Mouse (Mus musculus): ENCODE data around the gene Edem3. TPM values are rescaled to one million over a fixed set of nuclear protein-coding genes. Genes with fewer than 3 reads are reported as not detected.

Edem3 gene
- polyA plus RNA-seq (2015; fragmentation: Nextera tagmentation; extraction: Ambion mirVana) = 5.7 and 6.0 TPM in 2 replicates

DNA sequence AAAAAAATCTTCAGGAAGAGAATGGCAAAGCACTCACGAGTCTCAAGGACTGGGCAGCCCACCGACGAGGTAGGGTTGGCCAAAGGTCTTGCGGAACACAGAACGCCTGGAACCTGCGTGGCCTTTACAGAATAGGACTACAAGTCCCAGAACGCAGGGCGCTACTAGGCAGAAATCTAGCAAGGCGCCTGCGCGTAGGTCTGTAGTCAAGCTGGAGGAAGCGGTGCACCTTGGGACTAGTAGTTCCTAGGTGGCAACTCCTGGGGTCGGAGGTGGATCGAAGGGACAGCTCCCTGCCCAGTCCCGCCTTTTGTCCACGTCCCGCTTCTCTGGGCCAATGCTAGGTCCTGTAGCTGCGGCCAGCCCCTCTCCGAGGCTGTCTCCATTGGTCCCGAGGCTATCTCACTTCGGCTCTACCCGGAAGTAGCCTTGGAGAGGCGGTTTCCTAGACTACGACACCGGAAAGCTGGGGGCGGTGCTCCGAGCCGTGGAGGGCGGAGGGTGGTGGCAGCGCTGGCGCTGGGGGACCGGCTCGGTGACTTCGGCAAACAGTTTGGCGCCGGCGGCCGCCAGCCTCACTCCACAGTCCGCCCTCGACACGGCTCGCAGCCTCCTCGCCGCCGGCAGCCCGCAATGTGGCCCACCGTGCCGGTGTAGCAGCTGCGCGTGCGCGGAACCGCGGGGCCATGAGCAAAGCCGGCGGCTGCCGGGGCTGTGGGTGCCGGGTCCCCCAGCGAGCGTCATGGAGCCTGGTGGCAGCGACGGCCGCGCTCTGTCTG is at the start of gene Edem3:
Gene Edem3, plus strand, starts transcription at position 491 of the 779 bp plus-strand sequence.
- H3K4me2 ChIP-seq (ENCODE audit: low read depth, low read length) = peak within 1 kb of the TSS; percentile 97
- H3K27me3 ChIP-seq (ENCODE audit: control insufficient read depth, insufficient read depth, low read depth, low read length) = no peaks in the 10 kb centered on the region
- peak within 1 kb of the TSS; percentile 96 for H3K9ac ChIP-seq (ENCODE audit: low read depth, low read length)
- H3K36me3 ChIP-seq (ENCODE audit: control insufficient read depth, insufficient read depth) = no peaks in the 10 kb centered on the region
- H3K9me3 ChIP-seq (replicated peaks; ENCODE audit: control insufficient read depth, low read length) = no peaks in the 10 kb centered on the region
- H3K27ac ChIP-seq (ENCODE audit: low read length) = peak within 1 kb of the TSS; percentile 88
- WGBS (ENCODE audit: insufficient replicate concordance) = under 1% methylated on average over 62 of the region's 64 CpGs
- H3K4me1 ChIP-seq (ENCODE audit: control insufficient read depth, low read depth, low read length) = peaks cover 28% of the 10 kb centered on the region
- ATAC-seq (ENCODE audit: low read depth) = peak; percentile 97
- peak within 1 kb of the TSS; percentile 98 for H3K4me3 ChIP-seq (ENCODE audit: low read depth, low read length)

DNA sequence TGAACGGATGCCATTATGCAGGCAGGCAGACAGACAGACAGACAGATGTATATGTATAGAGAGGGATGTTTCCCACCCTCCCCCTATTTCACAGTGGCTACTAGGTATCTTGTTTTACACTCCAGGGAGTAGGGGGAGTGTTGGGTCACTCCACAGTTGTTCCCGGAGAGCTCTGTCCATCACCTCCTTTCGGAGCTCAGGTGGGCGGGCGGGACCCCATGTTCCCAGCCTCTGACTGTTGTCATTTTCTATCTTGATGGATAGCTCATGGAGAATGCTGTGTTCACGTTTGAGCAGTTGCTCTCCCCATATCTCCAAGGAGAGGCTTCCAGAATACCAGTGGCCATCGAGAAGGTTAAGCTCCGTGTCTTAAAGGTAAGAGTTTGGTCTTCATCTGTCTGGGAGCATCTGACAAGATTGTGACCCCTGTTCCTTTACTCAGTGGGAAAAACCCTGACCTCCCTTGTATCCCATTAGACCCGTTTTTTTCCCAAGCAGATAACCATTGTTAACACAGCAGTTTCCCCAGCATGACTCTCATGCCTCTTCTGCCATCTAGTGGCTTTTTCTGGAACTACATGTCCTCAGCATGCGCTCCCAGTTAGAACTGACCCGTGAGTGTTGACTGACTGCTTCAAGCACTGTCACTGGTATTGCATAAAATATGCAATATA is 49.3 kb upstream of the Edem3 start:
- no peak overlapping the region for H3K4me3 ChIP-seq (ENCODE audit: low read depth, low read length)
- 39% methylated on average over 11 of the region's 11 CpGs for WGBS (ENCODE audit: insufficient replicate concordance)
- H3K4me2 ChIP-seq (ENCODE audit: low read depth, low read length) = no peak overlapping the region
- no peaks in the 10 kb centered on the region for H3K27me3 ChIP-seq (ENCODE audit: control insufficient read depth, insufficient read depth, low read depth, low read length)
- no peaks in the 10 kb centered on the region for H3K36me3 ChIP-seq (ENCODE audit: control insufficient read depth, insufficient read depth)
- ATAC-seq (ENCODE audit: low read depth) = peak; percentile 42; the same call in 1 of the 2 replicates
- H3K4me1 ChIP-seq (ENCODE audit: control insufficient read depth, low read depth, low read length) = peaks cover 4% of the 10 kb centered on the region; the same call in 1 of the 2 replicates
- H3K9me3 ChIP-seq (replicated peaks; ENCODE audit: control insufficient read depth, low read length) = no peaks in the 10 kb centered on the region
- H3K9ac ChIP-seq (ENCODE audit: low read depth, low read length) = no peak overlapping the region
- no peak overlapping the region for H3K27ac ChIP-seq (ENCODE audit: low read length)

DNA sequence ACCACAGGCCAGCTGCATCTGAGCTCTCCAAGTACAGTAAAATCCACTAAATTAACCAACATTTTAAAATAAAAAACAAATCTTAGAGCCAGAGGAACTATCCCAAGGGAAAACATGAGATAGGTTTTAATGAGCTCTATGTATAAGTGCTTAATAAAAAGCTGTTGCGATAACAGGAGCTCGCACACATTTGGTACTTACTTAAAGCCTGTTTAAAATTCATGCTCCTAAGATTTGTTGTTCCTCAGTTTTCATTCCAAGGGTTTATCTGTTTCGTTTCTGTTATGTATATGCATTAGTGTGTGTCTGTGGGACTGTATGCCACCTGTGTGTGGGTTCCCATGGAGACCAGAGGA is 48.8 kb upstream of the Edem3 start:
- H3K4me2 ChIP-seq (ENCODE audit: low read depth, low read length) = no peak overlapping the region
- no peak overlapping the region for H3K4me3 ChIP-seq (ENCODE audit: low read depth, low read length)
- H3K4me1 ChIP-seq (ENCODE audit: control insufficient read depth, low read depth, low read length) = peaks cover 4% of the 10 kb centered on the region; the same call in 1 of the 2 replicates
- no peaks in the 10 kb centered on the region for H3K9me3 ChIP-seq (replicated peaks; ENCODE audit: control insufficient read depth, low read length)
- 68% methylated on average over 3 of the region's 3 CpGs for WGBS (ENCODE audit: insufficient replicate concordance)
- H3K9ac ChIP-seq (ENCODE audit: low read depth, low read length) = no peak overlapping the region
- H3K36me3 ChIP-seq (ENCODE audit: control insufficient read depth, insufficient read depth) = no peaks in the 10 kb centered on the region
- no peak for ATAC-seq (ENCODE audit: low read depth)
- H3K27me3 ChIP-seq (ENCODE audit: control insufficient read depth, insufficient read depth, low read depth, low read length) = no peaks in the 10 kb centered on the region
- no peak overlapping the region for H3K27ac ChIP-seq (ENCODE audit: low read length)

DNA sequence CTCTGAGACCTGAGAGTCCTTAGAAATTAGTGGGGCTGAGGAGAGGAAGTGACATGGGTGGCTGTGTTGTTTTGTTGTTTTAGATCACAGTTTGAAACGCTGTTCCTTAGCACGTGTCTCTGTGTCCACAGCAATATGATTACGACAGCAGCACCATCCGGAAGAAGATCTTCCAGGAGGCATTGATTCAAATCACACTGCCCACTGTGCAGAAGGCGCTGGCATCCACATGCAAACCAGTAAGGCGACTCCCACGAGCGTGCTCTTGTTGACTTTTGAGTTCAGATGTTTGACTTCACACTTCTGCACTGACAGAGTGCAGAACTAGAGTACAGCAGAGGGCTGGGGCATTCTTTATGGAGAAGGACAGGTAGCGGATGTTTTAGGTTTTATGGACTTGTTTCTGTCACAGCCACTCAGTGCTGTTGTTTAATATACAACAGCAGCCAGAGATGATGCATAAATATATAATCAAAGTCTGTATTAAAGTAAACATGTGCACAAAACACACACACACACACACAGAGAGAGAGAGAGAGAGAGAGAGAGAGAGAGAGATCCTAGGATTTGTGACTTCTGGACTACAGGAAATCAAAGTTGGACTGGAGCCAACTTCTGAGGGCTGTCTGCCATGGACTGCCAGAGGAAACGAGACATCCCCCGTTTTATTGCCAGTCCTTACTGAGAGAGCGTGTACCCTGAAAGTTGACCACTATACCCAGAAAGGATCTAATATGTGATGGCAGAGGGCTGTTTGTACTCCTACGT is 46.0 kb upstream of the Edem3 start:
- WGBS (ENCODE audit: insufficient replicate concordance) = 46% methylated on average over 13 of the region's 13 CpGs
- Histone ChIP-seq H3K9ac (ENCODE audit: low read depth, low read length) (no peak overlapping the region), H3K4me1 (ENCODE audit: control insufficient read depth, low read depth, low read length) (peaks cover 4% of the 10 kb centered on the region; the same call in 1 of the 2 replicates), H3K4me3 (ENCODE audit: low read depth, low read length) (no peak overlapping the region), H3K27me3 (ENCODE audit: control insufficient read depth, insufficient read depth, low read depth, low read length) (no peaks in the 10 kb centered on the region), H3K36me3 (ENCODE audit: control insufficient read depth, insufficient read depth) (no peaks in the 10 kb centered on the region), H3K4me2 (ENCODE audit: low read depth, low read length) (no peak overlapping the region), H3K27ac (ENCODE audit: low read length) (no peak overlapping the region), H3K9me3 (replicated peaks; ENCODE audit: control insufficient read depth, low read length) (no peaks in the 10 kb centered on the region)
- no peak for ATAC-seq (ENCODE audit: low read depth)

DNA sequence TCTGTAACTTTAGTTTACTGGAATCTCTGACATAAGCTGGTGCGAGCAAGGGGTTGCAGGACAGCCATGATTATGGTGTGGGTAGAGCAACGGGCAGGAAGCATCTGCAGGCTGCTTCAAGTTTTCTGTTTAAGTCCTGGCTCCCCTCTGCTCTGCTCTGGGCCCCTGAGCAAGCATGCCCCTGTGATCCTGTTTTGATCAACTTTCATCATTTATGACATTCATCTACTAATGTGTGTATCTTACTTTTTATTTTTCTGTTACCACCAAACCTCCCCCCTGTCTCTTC is 45.5 kb upstream of the Edem3 start:
- no peak for ATAC-seq (ENCODE audit: low read depth)
- no peaks in the 10 kb centered on the region for H3K36me3 ChIP-seq (ENCODE audit: control insufficient read depth, insufficient read depth)
- H3K27me3 ChIP-seq (ENCODE audit: control insufficient read depth, insufficient read depth, low read depth, low read length) = no peaks in the 10 kb centered on the region
- H3K4me1 ChIP-seq (ENCODE audit: control insufficient read depth, low read depth, low read length) = peaks cover 4% of the 10 kb centered on the region; the same call in 1 of the 2 replicates
- H3K4me2 ChIP-seq (ENCODE audit: low read depth, low read length) = no peak overlapping the region
- 45% methylated on average over 2 of the region's 2 CpGs for WGBS (ENCODE audit: insufficient replicate concordance)
- H3K9me3 ChIP-seq (replicated peaks; ENCODE audit: control insufficient read depth, low read length) = no peaks in the 10 kb centered on the region
- H3K9ac ChIP-seq (ENCODE audit: low read depth, low read length) = no peak overlapping the region
- H3K4me3 ChIP-seq (ENCODE audit: low read depth, low read length) = no peak overlapping the region
- no peak overlapping the region for H3K27ac ChIP-seq (ENCODE audit: low read length)

DNA sequence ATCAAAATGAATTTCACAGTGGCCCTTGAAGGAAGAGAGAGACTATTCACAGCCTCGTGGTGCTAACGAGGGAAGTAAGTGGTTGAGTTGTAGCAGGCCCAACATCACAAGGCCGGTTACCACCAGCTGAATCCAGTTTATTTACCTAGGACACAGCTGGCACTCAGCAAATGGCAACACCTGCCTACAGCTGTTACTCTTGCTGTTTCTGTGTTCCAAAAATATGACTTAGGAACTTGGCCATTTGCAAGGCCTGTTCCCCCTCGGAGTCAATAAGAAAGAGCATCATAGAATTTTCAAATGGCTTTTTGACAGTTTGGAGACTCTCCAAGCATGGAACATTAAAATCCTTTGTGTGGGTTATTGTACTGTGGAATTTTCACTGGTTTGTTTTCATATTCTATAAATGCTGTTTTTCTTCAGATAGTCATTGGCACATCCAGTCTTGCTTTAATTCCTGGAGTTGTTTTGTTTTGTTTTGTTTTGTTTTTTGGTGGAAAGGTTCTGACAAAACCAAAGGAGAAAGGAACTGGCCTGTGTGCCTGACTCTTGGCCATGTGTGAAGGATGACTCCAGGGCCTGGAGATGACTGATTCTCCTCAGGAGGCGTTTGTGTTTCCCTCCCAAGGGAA is 44.6 kb upstream of the Edem3 start:
- Histone ChIP-seq H3K27me3 (ENCODE audit: control insufficient read depth, insufficient read depth, low read depth, low read length) (no peaks in the 10 kb centered on the region), H3K4me3 (ENCODE audit: low read depth, low read length) (no peak overlapping the region), H3K9me3 (replicated peaks; ENCODE audit: control insufficient read depth, low read length) (no peaks in the 10 kb centered on the region), H3K4me1 (ENCODE audit: control insufficient read depth, low read depth, low read length) (peaks cover 4% of the 10 kb centered on the region; the same call in 1 of the 2 replicates), H3K9ac (ENCODE audit: low read depth, low read length) (no peak overlapping the region), H3K36me3 (ENCODE audit: control insufficient read depth, insufficient read depth) (no peaks in the 10 kb centered on the region), H3K4me2 (ENCODE audit: low read depth, low read length) (no peak overlapping the region), H3K27ac (ENCODE audit: low read length) (no peak overlapping the region)
- WGBS (ENCODE audit: insufficient replicate concordance) = 63% methylated on average over 5 of the region's 5 CpGs
- no peak for ATAC-seq (ENCODE audit: low read depth)

DNA sequence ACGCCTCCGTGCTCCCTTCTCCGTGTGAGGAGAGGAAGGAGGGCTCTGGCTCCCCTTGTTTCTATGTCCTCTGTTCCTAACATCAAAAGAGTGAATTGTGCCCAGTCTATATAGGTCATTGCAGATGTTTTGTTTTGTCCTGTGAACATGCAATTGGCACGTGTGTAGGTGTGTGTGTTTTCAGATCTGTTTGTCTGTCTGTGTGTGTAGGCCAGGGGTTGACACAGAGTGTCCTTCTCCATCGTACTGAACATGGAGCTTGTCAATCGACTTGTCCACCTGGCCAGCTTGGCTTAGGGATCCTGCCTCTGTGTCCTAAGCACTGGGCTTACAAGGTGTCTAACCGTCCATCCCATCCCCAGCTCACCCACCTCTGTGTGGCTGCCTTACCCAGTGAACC is 44.1 kb upstream of the Edem3 start:
- Histone ChIP-seq H3K27me3 (ENCODE audit: control insufficient read depth, insufficient read depth, low read depth, low read length) (no peaks in the 10 kb centered on the region), H3K27ac (ENCODE audit: low read length) (no peak overlapping the region), H3K36me3 (ENCODE audit: control insufficient read depth, insufficient read depth) (no peaks in the 10 kb centered on the region), H3K9ac (ENCODE audit: low read depth, low read length) (no peak overlapping the region), H3K4me3 (ENCODE audit: low read depth, low read length) (no peak overlapping the region), H3K9me3 (replicated peaks; ENCODE audit: control insufficient read depth, low read length) (no peaks in the 10 kb centered on the region), H3K4me2 (ENCODE audit: low read depth, low read length) (no peak overlapping the region), H3K4me1 (ENCODE audit: control insufficient read depth, low read depth, low read length) (peaks cover 4% of the 10 kb centered on the region; the same call in 1 of the 2 replicates)
- 63% methylated on average over 7 of the region's 7 CpGs for WGBS (ENCODE audit: insufficient replicate concordance)
- ATAC-seq (ENCODE audit: low read depth) = no peak

DNA sequence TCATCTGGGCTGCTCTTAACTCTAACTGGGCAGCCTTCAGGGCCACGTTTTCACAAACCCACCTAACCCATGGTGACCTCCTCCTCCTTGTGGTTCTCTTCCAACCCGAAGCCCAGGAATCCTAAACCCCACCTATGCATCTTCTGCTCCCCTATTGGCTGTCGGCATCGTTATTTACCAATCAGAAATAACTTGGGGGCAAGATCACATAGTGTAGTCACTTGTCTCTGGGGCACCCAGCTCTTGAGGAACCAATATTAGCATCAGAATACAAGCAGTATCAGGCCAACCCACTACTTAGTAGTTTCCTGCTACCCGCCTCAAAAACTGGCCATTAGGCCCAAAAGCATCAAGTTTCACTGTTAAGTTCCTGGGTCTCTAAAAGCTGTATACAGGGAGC is 42.5 kb upstream of the Edem3 start:
- H3K4me1 ChIP-seq (ENCODE audit: control insufficient read depth, low read depth, low read length) = peaks cover 4% of the 10 kb centered on the region; the same call in 1 of the 2 replicates
- no peaks in the 10 kb centered on the region for H3K36me3 ChIP-seq (ENCODE audit: control insufficient read depth, insufficient read depth)
- H3K9me3 ChIP-seq (replicated peaks; ENCODE audit: control insufficient read depth, low read length) = no peaks in the 10 kb centered on the region
- H3K4me2 ChIP-seq (ENCODE audit: low read depth, low read length) = no peak overlapping the region
- no peak overlapping the region for H3K4me3 ChIP-seq (ENCODE audit: low read depth, low read length)
- H3K27ac ChIP-seq (ENCODE audit: low read length) = no peak overlapping the region
- ATAC-seq (ENCODE audit: low read depth) = no peak
- H3K9ac ChIP-seq (ENCODE audit: low read depth, low read length) = no peak overlapping the region
- no peaks in the 10 kb centered on the region for H3K27me3 ChIP-seq (ENCODE audit: control insufficient read depth, insufficient read depth, low read depth, low read length)
- 54% methylated on average over 5 of the region's 5 CpGs for WGBS (ENCODE audit: insufficient replicate concordance)

All from liver, embryonic 16.5 days (tissue).